Mouse (Mus musculus) heart, embryonic 16.5 days (tissue): ENCODE results near the gene Syt2. TPM values are rescaled to one million over a fixed set of nuclear protein-coding genes. Genes with fewer than 3 reads are reported as not detected.
A peak's percentile ranks its signal among the peaks of the same experiment; 100 is the strongest.

ENCODE experiments used
- ATAC-seq: fragments of 200-750 bp; cut with Nextera tagmentation; replicated peaks from 2 replicates; pipeline ENCODE4 v1.8.0; 2017; ENCODE audit warnings: moderate number of reproducible peaks; ENCODE audit not compliant: insufficient read depth, low FRiP score; ENCODE audit errors: extremely low read depth
- H3K27ac ChIP-seq: fragments of 300-500 bp; sonication (generic); 2 replicates; pipeline ENCODE4 v1.5.1; 2014; ENCODE audit warnings: mild to moderate bottlenecking, low read length, control low read depth, moderate library complexity
- H3K27me3 ChIP-seq: fragments of 300-500 bp; sonication (generic); 2 replicates; pipeline ENCODE4 v1.6.1; 2014; ENCODE audit warnings: low read length, mixed read lengths; ENCODE audit not compliant: control insufficient read depth, insufficient read depth
- H3K36me3 ChIP-seq: fragments of 300-500 bp; sonication (generic); 2 replicates; pipeline ENCODE4 v1.6.1; 2014; ENCODE audit not compliant: control insufficient read depth, insufficient read depth
- H3K4me1 ChIP-seq: fragments of 300-500 bp; sonication (generic); 2 replicates; pipeline ENCODE4 v1.6.1; 2014; ENCODE audit warnings: low read length, mixed read lengths; ENCODE audit not compliant: control insufficient read depth, insufficient read depth
- H3K4me2 ChIP-seq: fragments of 300-500 bp; sonication (generic); 2 replicates; pipeline ENCODE4 v1.6.1; 2014; ENCODE audit warnings: low read depth, mild to moderate bottlenecking, control low read depth, low read length
- H3K4me3 ChIP-seq: fragments of 300-500 bp; sonication (generic); 2 replicates; pipeline ENCODE4 v1.5.1; 2014; ENCODE audit warnings: mild to moderate bottlenecking, control low read depth, low read length
- H3K9ac ChIP-seq: fragments of 300-500 bp; sonication (generic); 2 replicates; pipeline ENCODE4 v1.6.1; 2014; ENCODE audit warnings: low read length, control low read depth
- H3K9me3 ChIP-seq: fragments of 300-500 bp; sonication (generic); replicated peaks from 2 replicates; pipeline ENCODE4 v1.6.1; 2016; ENCODE audit warnings: low read length; ENCODE audit not compliant: control insufficient read depth
- WGBS: fragments of 180-500 bp; shearing (Covaris S2); extraction: QIAGEN DNeasy Blood & Tissue Kit; methylation state at CpG from one replicate; pipeline ENCODE4 v1.1.7; 2014; 5-methylcytosine and 5-hydroxymethylcytosine counted together
- polyA plus RNA-seq: library from polyadenylated mRNA; unstranded; fragments of >200 nt; fragmentation: Nextera tagmentation; extraction: Ambion mirVana; gene quantifications from 2 replicates; pipeline ENCODE4 v1.2.1, GENCODE M21; 2015

Gene Syt2
- polyA plus RNA-seq, 1 experiment from 2014 or later, result 0.17 TPM

DNA sequence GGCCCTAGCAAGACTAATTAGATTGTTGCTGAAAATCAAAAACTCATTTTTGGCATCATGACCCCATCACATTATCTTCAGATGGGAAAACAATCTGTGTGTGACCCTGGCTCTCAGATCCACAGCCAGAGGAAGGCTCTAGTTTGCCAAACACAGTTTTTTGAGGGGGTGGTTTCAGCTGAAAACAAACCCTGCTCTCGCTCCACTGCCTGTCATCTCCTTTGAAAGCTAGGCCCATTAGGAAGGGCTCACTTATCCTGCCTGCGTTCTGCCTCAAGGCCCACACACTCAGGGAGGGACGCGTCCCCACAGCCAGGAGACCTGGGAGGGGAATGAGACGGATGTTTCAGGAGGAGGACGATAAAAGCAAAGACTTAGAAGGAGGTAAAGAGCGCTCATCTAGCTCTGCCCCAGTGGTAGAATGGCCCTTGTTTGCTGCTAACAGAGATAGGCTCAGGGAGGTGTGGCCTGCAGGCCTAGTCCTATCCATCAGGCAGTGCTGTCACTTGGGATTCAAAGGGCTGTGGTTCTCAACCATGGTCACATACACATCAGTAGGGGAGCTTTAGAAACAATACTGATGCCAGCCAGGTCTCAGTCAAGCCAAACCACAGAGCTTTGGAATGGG, 118.5 kb downstream of the Syt2 start:
- H3K27ac ChIP-seq, result peak overlapping the region; percentile 58

DNA sequence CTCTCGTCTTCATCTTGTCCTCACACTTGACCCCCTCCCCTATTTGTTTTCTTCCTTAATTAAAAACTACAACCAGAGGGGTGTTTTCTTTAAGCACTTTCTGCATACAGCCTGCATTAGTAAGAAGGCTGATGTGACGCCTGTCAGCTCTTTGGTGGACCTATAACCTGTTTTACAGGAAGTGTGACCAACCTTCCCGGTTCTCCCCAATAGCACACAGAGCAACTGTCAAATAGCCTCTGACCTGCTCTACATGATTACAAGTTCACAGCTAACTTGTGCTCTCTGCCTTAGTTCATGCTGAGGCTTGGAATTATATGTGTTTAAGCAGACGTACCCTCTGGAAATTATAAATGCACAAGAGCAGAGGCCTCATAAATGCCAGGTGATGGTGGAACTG, 120.0 kb downstream of the Syt2 start:
- Histone ChIP-seq H3K9ac (no peak overlapping the region), H3K4me2 (no peak overlapping the region), H3K36me3 (peaks cover 26% of the 10 kb centered on the region), H3K27ac (no peak overlapping the region), H3K9me3 (no peaks in the 10 kb centered on the region), H3K4me1 (peaks cover 1% of the 10 kb centered on the region), H3K27me3 (no peaks in the 10 kb centered on the region), H3K4me3 (no peak overlapping the region)
- ATAC-seq, result no peak
- WGBS, result 86% methylated on average over 4 of the region's 4 CpGs

More for the DNA sequence above, 118.5 kb downstream of the Syt2 start:
- 0 out of 2 replicates have a peak, but pooled peaks have one; percentile 35 for ATAC-seq
- Histone ChIP-seq H3K9ac (no peak overlapping the region), H3K4me2 (no peak overlapping the region), H3K4me1 (no peaks in the 10 kb centered on the region; the same call in 1 of the 2 replicates), H3K9me3 (no peaks in the 10 kb centered on the region), H3K4me3 (no peak overlapping the region), H3K36me3 (peaks cover 26% of the 10 kb centered on the region), H3K27me3 (no peaks in the 10 kb centered on the region)
- 51% methylated on average over 7 of the region's 7 CpGs for WGBS

DNA sequence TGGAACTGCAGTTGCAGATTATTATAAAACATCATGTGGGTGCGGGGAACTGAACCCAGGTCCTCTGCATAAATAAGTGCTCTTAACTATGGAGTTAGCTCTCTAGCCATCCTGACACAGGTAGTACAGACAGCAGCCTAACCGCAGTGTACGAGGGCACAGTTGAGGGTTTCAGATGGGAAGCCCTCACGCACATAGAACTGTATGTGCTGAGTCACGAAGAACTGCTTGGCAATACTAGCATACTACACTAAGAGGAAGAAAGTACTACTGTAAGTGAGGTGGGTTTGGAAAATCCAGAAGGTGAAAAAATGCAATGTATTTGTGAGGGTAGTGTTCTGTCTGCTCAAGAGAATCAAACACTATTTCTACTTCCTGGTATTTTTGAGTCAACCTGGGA, 123.8 kb downstream of the Syt2 start:
- Histone ChIP-seq H3K27ac (no peak overlapping the region; the same call in 1 of the 2 replicates), H3K27me3 (no peaks in the 10 kb centered on the region), H3K4me2 (no peak overlapping the region), H3K4me1 (peaks cover 19% of the 10 kb centered on the region), H3K9ac (no peak overlapping the region), H3K4me3 (no peak overlapping the region), H3K36me3 (peaks cover 28% of the 10 kb centered on the region), H3K9me3 (no peaks in the 10 kb centered on the region)
- no peak for ATAC-seq
- 96% methylated on average over 5 of the region's 5 CpGs for WGBS

DNA sequence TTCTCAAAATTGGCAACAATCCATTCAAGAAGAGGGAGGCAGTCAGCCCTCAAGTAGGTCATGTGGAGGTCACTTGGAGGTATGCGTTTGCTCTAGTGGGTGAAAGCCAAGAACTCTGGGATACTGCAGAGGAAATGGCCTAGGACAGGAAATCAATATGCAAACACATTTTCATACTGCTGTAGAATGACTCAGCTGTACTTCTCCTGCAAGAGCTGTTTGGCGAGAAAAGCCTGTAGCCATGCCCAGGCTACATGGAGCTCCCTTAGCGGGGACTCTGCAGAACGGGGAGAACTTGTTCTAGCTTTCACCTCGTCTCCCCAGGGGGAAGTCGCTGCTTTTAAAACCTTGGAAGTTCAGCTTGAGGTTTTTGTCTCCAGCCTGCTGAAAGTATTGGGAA, 124.9 kb downstream of the Syt2 start:
- Histone ChIP-seq H3K27me3 (no peaks in the 10 kb centered on the region), H3K9ac (no peak overlapping the region), H3K4me2 (no peak overlapping the region), H3K9me3 (no peaks in the 10 kb centered on the region), H3K36me3 (peaks cover 29% of the 10 kb centered on the region), H3K4me3 (no peak overlapping the region), H3K4me1 (peaks cover 19% of the 10 kb centered on the region), H3K27ac (peak overlapping the region; percentile 76)
- ATAC-seq, result peak; percentile 71; the same call in 1 of the 2 replicates
- 41% methylated on average over 6 of the region's 6 CpGs for WGBS

DNA sequence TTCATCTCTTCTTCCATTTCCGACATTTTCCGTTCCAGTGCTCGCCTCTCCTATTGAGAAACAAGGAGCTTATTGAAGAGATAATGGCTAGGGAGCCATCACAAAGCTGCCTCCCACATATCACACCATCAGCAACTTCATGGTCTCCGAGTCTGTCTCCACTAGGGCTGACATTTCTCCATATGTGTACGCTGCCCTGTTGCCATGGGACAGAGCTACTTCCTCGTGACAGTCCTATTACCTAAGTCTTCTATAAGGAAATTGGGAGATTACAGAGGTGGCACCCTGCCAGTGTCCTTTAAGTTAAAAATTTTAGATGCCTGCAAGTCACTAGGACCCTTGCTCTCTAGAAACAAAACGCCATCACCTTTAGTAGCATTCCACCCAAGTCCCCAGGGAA, 125.5 kb downstream of the Syt2 start:
- Histone ChIP-seq H3K4me3 (no peak overlapping the region), H3K9ac (no peak overlapping the region), H3K36me3 (peaks cover 30% of the 10 kb centered on the region), H3K9me3 (no peaks in the 10 kb centered on the region), H3K4me2 (no peak overlapping the region), H3K27ac (peak overlapping the region; percentile 76), H3K4me1 (peaks cover 19% of the 10 kb centered on the region), H3K27me3 (no peaks in the 10 kb centered on the region)
- WGBS, result 75% methylated on average over 7 of the region's 7 CpGs
- no peak for ATAC-seq

DNA sequence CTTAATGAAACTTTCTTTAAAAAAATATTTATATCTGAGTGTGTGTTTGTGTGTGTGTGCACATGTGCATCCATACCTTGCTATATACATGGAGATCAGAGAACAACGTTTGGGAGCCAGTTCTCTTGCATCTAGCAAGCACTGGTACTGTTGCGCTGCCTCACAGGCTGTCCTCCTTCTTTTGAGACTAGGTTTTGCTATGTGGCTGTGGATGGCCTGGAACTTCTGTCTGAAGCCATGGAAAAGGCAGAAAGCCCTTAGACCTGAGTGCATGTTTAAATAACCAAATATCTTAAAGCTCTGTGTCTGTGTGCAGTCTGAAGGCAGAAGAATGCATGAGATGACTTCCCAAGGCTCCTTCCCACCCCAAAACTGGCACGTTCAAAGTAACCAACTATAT, 126.3 kb downstream of the Syt2 start:
- Histone ChIP-seq H3K36me3 (peaks cover 29% of the 10 kb centered on the region), H3K27me3 (no peaks in the 10 kb centered on the region), H3K9me3 (no peaks in the 10 kb centered on the region), H3K4me3 (no peak overlapping the region), H3K4me2 (no peak overlapping the region), H3K27ac (0 out of 2 replicates have a peak overlapping the region, but pooled peaks have one; percentile 17), H3K4me1 (peaks cover 24% of the 10 kb centered on the region), H3K9ac (no peak overlapping the region)
- 71% methylated on average over 3 of the region's 3 CpGs for WGBS
- no peak for ATAC-seq

DNA sequence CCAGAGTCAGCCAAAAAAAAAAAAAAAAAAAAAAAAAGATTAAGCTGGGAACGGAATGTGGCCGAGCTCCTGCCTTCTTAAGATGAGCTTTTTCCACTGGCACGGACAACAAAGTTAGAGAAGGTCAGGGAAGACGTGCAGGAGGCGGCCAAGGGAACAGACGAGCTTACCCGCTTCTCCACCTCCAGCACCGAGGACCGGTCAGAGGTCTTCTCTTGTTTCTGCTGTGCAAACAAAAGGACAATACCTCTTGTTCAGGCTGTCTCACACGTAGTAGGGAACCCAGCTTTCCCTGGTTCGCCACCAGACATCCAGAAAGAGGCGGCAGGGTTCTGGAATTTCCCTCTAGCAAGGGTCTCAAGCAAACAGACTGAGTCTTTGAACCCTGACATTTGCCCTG, 126.8 kb downstream of the Syt2 start:
- H3K4me3 ChIP-seq, result no peak overlapping the region
- no peak overlapping the region for H3K4me2 ChIP-seq
- peaks cover 25% of the 10 kb centered on the region for H3K36me3 ChIP-seq
- 58% methylated on average over 12 of the region's 12 CpGs for WGBS
- no peaks in the 10 kb centered on the region for H3K9me3 ChIP-seq
- peaks cover 28% of the 10 kb centered on the region for H3K4me1 ChIP-seq
- H3K27ac ChIP-seq, result peak overlapping the region; percentile 53
- H3K9ac ChIP-seq, result no peak overlapping the region
- H3K27me3 ChIP-seq, result no peaks in the 10 kb centered on the region
- 0 out of 2 replicates have a peak, but pooled peaks have one; percentile 28 for ATAC-seq

DNA sequence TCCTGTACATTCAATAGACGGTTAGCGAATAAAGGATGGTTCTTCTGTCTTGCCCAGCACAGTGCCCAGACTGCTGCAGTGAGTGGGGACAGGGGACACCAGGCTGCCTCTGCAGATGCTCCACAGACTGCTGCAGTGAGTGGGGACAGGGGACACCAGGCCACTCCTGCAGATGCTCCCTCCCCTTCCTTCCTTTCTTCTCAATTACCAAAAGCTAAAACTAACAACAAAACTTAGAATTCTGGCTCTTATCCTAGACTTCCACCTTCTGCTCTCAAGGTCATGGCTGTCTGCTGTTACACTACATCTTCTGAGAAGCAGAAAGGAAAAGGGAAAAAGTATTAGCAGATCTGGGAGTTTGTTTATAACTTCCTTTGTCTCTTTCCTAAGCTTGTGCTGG, 127.8 kb downstream of the Syt2 start:
- Histone ChIP-seq H3K4me3 (no peak overlapping the region), H3K27ac (peak overlapping the region; percentile 53), H3K9me3 (no peaks in the 10 kb centered on the region), H3K27me3 (no peaks in the 10 kb centered on the region), H3K36me3 (peaks cover 17% of the 10 kb centered on the region), H3K4me2 (no peak overlapping the region), H3K9ac (no peak overlapping the region), H3K4me1 (peaks cover 29% of the 10 kb centered on the region)
- ATAC-seq, result no peak
- WGBS, result 62% methylated on average over 2 of the region's 2 CpGs

DNA sequence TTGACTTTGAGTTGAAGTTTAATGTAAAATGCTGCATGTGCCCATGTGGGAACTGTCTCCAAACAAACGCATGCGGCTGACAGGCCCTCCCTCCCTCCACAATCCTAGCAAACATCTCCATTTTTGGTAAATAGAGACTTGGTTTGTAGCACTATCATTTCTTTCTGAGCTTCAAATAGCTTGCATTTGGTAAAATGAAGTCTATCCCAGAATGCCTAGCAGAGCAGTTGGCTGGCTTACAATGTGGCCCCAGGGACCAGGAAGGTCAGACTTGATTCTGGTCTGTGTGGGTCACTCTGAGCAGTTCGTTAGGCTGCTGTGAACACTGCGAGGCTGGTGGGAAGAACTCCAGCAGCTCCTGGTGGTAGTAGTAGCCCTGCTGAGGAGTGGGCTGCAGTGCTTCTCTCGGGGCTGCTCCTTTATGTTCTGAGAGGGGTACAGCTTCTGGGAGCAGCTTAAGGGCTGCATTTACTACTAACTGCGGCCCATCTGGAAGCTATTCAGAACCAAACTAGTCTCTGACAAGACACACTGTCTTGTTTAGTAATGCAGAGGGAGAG, 128.3 kb downstream of the Syt2 start:
- Histone ChIP-seq H3K9me3 (no peaks in the 10 kb centered on the region), H3K27ac (peak overlapping the region; percentile 3; the same call in 1 of the 2 replicates), H3K9ac (no peak overlapping the region), H3K4me2 (no peak overlapping the region), H3K36me3 (peaks cover 17% of the 10 kb centered on the region), H3K4me3 (no peak overlapping the region), H3K27me3 (no peaks in the 10 kb centered on the region), H3K4me1 (peaks cover 29% of the 10 kb centered on the region)
- no peak for ATAC-seq
- WGBS, result 54% methylated on average over 6 of the region's 6 CpGs
